Mouse (Mus musculus) CH12.LX (cell line): Measurements from ENCODE around the gene Abcc5. TPM values are rescaled to one million over a fixed set of nuclear protein-coding genes. Genes with fewer than 3 reads are reported as not detected.

Source experiments
- DNase-seq: peaks from one replicate; pipeline ENCODE4 v3.0.0-alpha.2; 2013; ENCODE audit errors: extremely low read depth
- H3K27ac ChIP-seq: 2 replicates; pipeline ENCODE4 v1.5.1; 2012; ENCODE audit warnings: low read depth, mild to moderate bottlenecking, control low read depth, moderate library complexity; ENCODE audit not compliant: insufficient read depth
- H3K27me3 ChIP-seq: replicated peaks from 2 replicates; pipeline ENCODE3; 2012; ENCODE audit warnings: inconsistent platforms
- H3K36me3 ChIP-seq, 2 experiments: replicated peaks in 1 of 2; 2 replicates each; pipeline versions ENCODE3 to v1.6.1; 2012; ENCODE audit warnings: inconsistent platforms in 1 of 2, low read length in 1 of 2, mild to moderate bottlenecking in 1 of 2, mixed read lengths in 1 of 2, moderate library complexity in 1 of 2; ENCODE audit not compliant: control insufficient read depth in 1 of 2, insufficient read depth in 1 of 2
- H3K4me1 ChIP-seq, 2 experiments: 2 replicates each; pipeline ENCODE4 v1.6.1; 2012; ENCODE audit warnings: inconsistent platforms in 1 of 2, moderate library complexity in 1 of 2; ENCODE audit not compliant: insufficient read depth in 2 of 2, control insufficient read depth in 1 of 2
- H3K4me2 ChIP-seq: 2 replicates; pipeline ENCODE4 v1.6.1; 2012; ENCODE audit warnings: low read depth, mild to moderate bottlenecking, control low read depth; ENCODE audit not compliant: poor library complexity, insufficient read depth, severe bottlenecking
- H3K4me3 ChIP-seq, 3 experiments: fragments of 150-350 bp in 1 of 3; sonication (generic) in 1 of 3; replicated peaks in 1 of 3; 2 replicates each; pipeline versions ENCODE3 to v1.5.1; 2011 to 2012; ENCODE audit warnings: low read depth in 2 of 3, low read length in 2 of 3, mild to moderate bottlenecking in 2 of 3, moderate library complexity in 2 of 3, control low read depth in 1 of 3, improper control_type of control experiment in 1 of 3, inconsistent platforms in 1 of 3, mixed read lengths in 1 of 3; ENCODE audit not compliant: poor library complexity in 1 of 3
- H3K79me2 ChIP-seq: replicated peaks from 2 replicates; pipeline ENCODE4 v1.6.1; 2012; ENCODE audit warnings: mild to moderate bottlenecking, moderate library complexity; ENCODE audit not compliant: control insufficient read depth, poor library complexity, insufficient read depth, severe bottlenecking; ENCODE audit errors: extremely low read depth
- H3K9ac ChIP-seq: 2 replicates; pipeline ENCODE4 v1.6.1; 2012; ENCODE audit warnings: low read depth, mild to moderate bottlenecking, control low read depth, moderate library complexity; ENCODE audit not compliant: insufficient read depth
- H3K9me3 ChIP-seq: replicated peaks from 2 replicates; pipeline ENCODE3; 2012; ENCODE audit warnings: low read length, inconsistent platforms, mixed read lengths
- CHD1 ChIP-seq: IDR thresholded peaks from 2 replicates; pipeline ENCODE4 v1.6.1; 2012; ENCODE audit warnings: low read depth, low read length, improper control_type of control experiment, inconsistent platforms
- CHD2 ChIP-seq: IDR thresholded peaks from 2 replicates; pipeline ENCODE4 v1.6.1; 2011; ENCODE audit warnings: low read length, improper control_type of control experiment
- JUN ChIP-seq: IDR thresholded peaks from 2 replicates; pipeline ENCODE4 v1.6.1; 2011; ENCODE audit warnings: low read depth, mild to moderate bottlenecking, low read length, improper control_type of control experiment, moderate library complexity; ENCODE audit not compliant: insufficient read depth
- KAT2A ChIP-seq: IDR thresholded peaks from 2 replicates; pipeline ENCODE4 v1.6.1; 2012; ENCODE audit warnings: low read length, improper control_type of control experiment, inconsistent platforms; ENCODE audit not compliant: insufficient replicate concordance
- MAZ ChIP-seq: IDR thresholded peaks from 2 replicates; pipeline ENCODE4 v1.6.1; 2012; ENCODE audit warnings: low read depth, mild to moderate bottlenecking, inconsistent platforms, low read length, improper control_type of control experiment, moderate library complexity
- MXI1 ChIP-seq: IDR thresholded peaks from 2 replicates; pipeline ENCODE4 v1.6.1; 2011; ENCODE audit warnings: mild to moderate bottlenecking, low read depth, low read length, improper control_type of control experiment
- NELFE ChIP-seq: IDR thresholded peaks from 2 replicates; pipeline ENCODE4 v1.6.1; 2011; ENCODE audit warnings: low read depth, low read length, improper control_type of control experiment
- NRF1 ChIP-seq: IDR thresholded peaks from 2 replicates; pipeline ENCODE4 v1.6.1; 2014; ENCODE audit warnings: low read depth, mild to moderate bottlenecking, inconsistent platforms, low read length, improper control_type of control experiment, moderate library complexity
- PAX5 ChIP-seq: IDR thresholded peaks from 2 replicates; pipeline ENCODE4 v1.6.1; 2012; ENCODE audit warnings: low read length, inconsistent platforms, mixed read lengths
- POLR2A ChIP-seq: IDR thresholded peaks from 2 replicates; pipeline ENCODE4 v1.6.1; 2011; ENCODE audit warnings: low read depth, mild to moderate bottlenecking, improper control_type of control experiment, low read length
- POLR2AphosphoS2 ChIP-seq: IDR thresholded peaks from 2 replicates; pipeline ENCODE4 v1.6.1; 2011; ENCODE audit warnings: low read depth, low read length, improper control_type of control experiment
- RCOR1 ChIP-seq: conservative IDR thresholded peaks from 2 replicates; pipeline ENCODE4 v1.6.1; 2012; ENCODE audit warnings: low read depth, mild to moderate bottlenecking, inconsistent platforms, low read length, improper control_type of control experiment
- SIN3A ChIP-seq: IDR thresholded peaks from 2 replicates; pipeline ENCODE4 v1.6.1; 2012; ENCODE audit warnings: low read length, improper control_type of control experiment, inconsistent platforms
- SMC3 ChIP-seq: IDR thresholded peaks from 2 replicates; pipeline ENCODE4 v1.6.1; 2011; ENCODE audit warnings: low read depth, low read length, improper control_type of control experiment
- TBP ChIP-seq: conservative IDR thresholded peaks from 2 replicates; pipeline ENCODE4 v1.6.1; 2011; ENCODE audit warnings: low read depth, low read length, improper control_type of control experiment
- TCF12 ChIP-seq: IDR thresholded peaks from 2 replicates; pipeline ENCODE4 v1.6.1; 2014; ENCODE audit warnings: low read depth, mild to moderate bottlenecking, inconsistent platforms, low read length, improper control_type of control experiment
- UBTF ChIP-seq: IDR thresholded peaks from 2 replicates; pipeline ENCODE4 v1.6.1; 2012; ENCODE audit warnings: low read depth, mild to moderate bottlenecking, inconsistent platforms, low read length, improper control_type of control experiment, moderate library complexity
- USF2 ChIP-seq: conservative IDR thresholded peaks from 2 replicates; pipeline ENCODE4 v1.6.1; 2011; ENCODE audit warnings: low read depth, low read length, improper control_type of control experiment
- ZC3H11A ChIP-seq: IDR thresholded peaks from 2 replicates; pipeline ENCODE4 v1.6.1; 2012; ENCODE audit warnings: low read depth, mild to moderate bottlenecking, inconsistent platforms, low read length, improper control_type of control experiment
- ZKSCAN1 ChIP-seq: IDR thresholded peaks from 2 replicates; pipeline ENCODE4 v1.6.1; 2012; ENCODE audit warnings: low read depth, inconsistent platforms, low read length, improper control_type of control experiment, borderline replicate concordance
- ZMIZ1 ChIP-seq: IDR thresholded peaks from 2 replicates; pipeline ENCODE4 v1.6.1; 2012; ENCODE audit warnings: low read depth, mild to moderate bottlenecking, inconsistent platforms, low read length, improper control_type of control experiment
- dilution Hi-C: fragments of 300-500 bp; cut with MboI; formaldehyde crosslinking; loops from 2 replicates; pipeline ENCODE4 v1.14.3; 2020; ENCODE audit warnings: low sequenced_read_pairs; ENCODE audit not compliant: extremely low pct_unique_long_range_greater_than_20kb, extremely low pct_ligation_motif_present
- in situ Hi-C: fragments of 300-500 bp; cut with MboI; formaldehyde crosslinking; loops from 3 replicates; pipeline ENCODE4 v1.14.3; 2019; ENCODE audit warnings: low sequenced_read_pairs, low pct_ligation_motif_present, low pct_unique_long_range_greater_than_20kb, mixed read lengths
- polyA plus RNA-seq: library from polyadenylated mRNA; unstranded; fragments of >175 nt; gene quantifications from 2 replicates; pipeline ENCODE4 v1.2.1, GENCODE M21; 2012; ENCODE audit warnings: low read depth; ENCODE audit not compliant: insufficient read length
- total RNA-seq, 2 experiments: library from RNA; depleted of rRNA; stranded (reverse); fragments of 300-350 nt in 1 of 2; fragments of >200 nt in 1 of 2; gene quantifications; 2 replicates each; pipeline ENCODE4 v1.2.3; 2012 to 2014

Gene Abcc5
- total and polyA plus RNA-seq, 3 experiments, result 23.4 to 28.6 (median 23.8) TPM

GRCm38 (mm10) chr16:20403327-20403726 lies 22.9 kb downstream of the Abcc5 start:
- TF ChIP-seq UBTF, result no peak
- no peak for TF ChIP-seq POLR2AphosphoS2
- TF ChIP-seq USF2, result no peak
- TF ChIP-seq MAZ, result no peak
- no peak for TF ChIP-seq ZMIZ1
- no peak for TF ChIP-seq TCF12
- no peak for TF ChIP-seq RCOR1
- TF ChIP-seq SIN3A, result no peak
- TF ChIP-seq PAX5, result no peak
- TF ChIP-seq MXI1, result no peak
- no peak overlapping the region for H3K27ac ChIP-seq

GRCm38 (mm10) chr16:20401592-20401991 lies 24.6 kb downstream of the Abcc5 start:
- in situ Hi-C loops, result no loop called here
- H3K9ac ChIP-seq, result no peak overlapping the region
- no peaks in the 10 kb centered on the region for H3K27me3 ChIP-seq
- no peaks in the 10 kb centered on the region for H3K9me3 ChIP-seq
- peaks cover 2 to 79% of the 10 kb centered on the region in 2 experiments for H3K36me3 ChIP-seq
- H3K4me1 ChIP-seq, result peaks cover 0 to 6% of the 10 kb centered on the region in 2 experiments; a peak in 1 of 4 replicates
- H3K4me2 ChIP-seq, result no peak overlapping the region
- TF ChIP-seq NRF1 (no peak), SMC3 (no peak), KAT2A (no peak), CHD1 (no peak), ZC3H11A (no peak), PAX5 (no peak), ZKSCAN1 (no peak), POLR2AphosphoS2 (no peak), ZMIZ1 (no peak), CHD2 (no peak), UBTF (no peak), NELFE (no peak), TBP (no peak), RCOR1 (no peak), MAZ (no peak), SIN3A (no peak), JUN (no peak), POLR2A (no peak), MXI1 (no peak)
- no peaks in the 10 kb centered on the region for H3K79me2 ChIP-seq
- dilution Hi-C loops, result no loop called here
- DNase-seq, result no peak
- H3K4me3 ChIP-seq, result no peak overlapping the region
- no peak overlapping the region for H3K27ac ChIP-seq

More at GRCm38 (mm10) chr16:20403327-20403726, 22.9 kb downstream of the Abcc5 start:
- Histone ChIP-seq H3K79me2 (no peaks in the 10 kb centered on the region), H3K27me3 (no peaks in the 10 kb centered on the region), H3K4me3 (no peak overlapping the region), H3K4me1 (peaks cover 0 to 6% of the 10 kb centered on the region in 2 experiments; a peak in 1 of 4 replicates), H3K36me3 (peaks cover 2 to 71% of the 10 kb centered on the region in 2 experiments), H3K9me3 (no peaks in the 10 kb centered on the region), H3K9ac (no peak overlapping the region), H3K4me2 (no peak overlapping the region)
- DNase-seq, result no peak
- in situ Hi-C loops, result no loop called here
- dilution Hi-C loops, result no loop called here
